Mouse (Mus musculus) forebrain, embryonic 16.5 days (tissue): ENCODE measurements around the gene Nsun2. TPM values are rescaled to one million over a fixed set of nuclear protein-coding genes. Genes with fewer than 3 reads are reported as not detected.

Experiments used
- ATAC-seq: fragments of 200-750 bp; cut with Nextera tagmentation; 2 replicates; pipeline ENCODE4 v1.8.0; 2017; ENCODE audit warnings: mild to moderate bottlenecking, moderate library complexity
- H3K27ac ChIP-seq: fragments of 300-500 bp; sonication (generic); 2 replicates; pipeline ENCODE4 v1.5.1; 2014; ENCODE audit warnings: low read length, control low read depth
- H3K27me3 ChIP-seq: fragments of 300-500 bp; sonication (generic); replicated peaks from 2 replicates; pipeline ENCODE4 v1.6.1; 2014; ENCODE audit warnings: low read length; ENCODE audit not compliant: control insufficient read depth, insufficient read depth
- H3K36me3 ChIP-seq: fragments of 300-500 bp; sonication (generic); 2 replicates; pipeline ENCODE4 v1.6.1; 2014; ENCODE audit not compliant: control insufficient read depth, insufficient read depth
- H3K4me1 ChIP-seq: fragments of 300-500 bp; sonication (generic); replicated peaks from 2 replicates; pipeline ENCODE4 v1.6.1; 2014; ENCODE audit warnings: low read length; ENCODE audit not compliant: control insufficient read depth, insufficient read depth
- H3K4me2 ChIP-seq: fragments of 300-500 bp; sonication (generic); 2 replicates; pipeline ENCODE4 v1.6.1; 2014; ENCODE audit warnings: mild to moderate bottlenecking, low read length, control low read depth
- H3K4me3 ChIP-seq: fragments of 300-500 bp; sonication (generic); replicated peaks from 2 replicates; pipeline ENCODE4 v1.5.1; 2014; ENCODE audit warnings: mild to moderate bottlenecking, low read length, control low read depth
- H3K9ac ChIP-seq: fragments of 300-500 bp; sonication (generic); replicated peaks from 2 replicates; pipeline ENCODE4 v1.6.1; 2014; ENCODE audit warnings: low read depth, low read length, control low read depth
- H3K9me3 ChIP-seq: fragments of 300-500 bp; sonication (generic); 2 replicates; pipeline ENCODE4 v1.6.1; 2016; ENCODE audit warnings: low read length; ENCODE audit not compliant: control insufficient read depth
- WGBS: fragments of 180-500 bp; shearing (Covaris S2); extraction: QIAGEN DNeasy Blood & Tissue Kit; methylation state at CpG from one replicate; pipeline ENCODE4 v1.1.7; 2014; 5-methylcytosine and 5-hydroxymethylcytosine counted together
- polyA plus RNA-seq: library from polyadenylated mRNA; unstranded; fragments of >200 nt; fragmentation: Nextera tagmentation; extraction: Ambion mirVana; gene quantifications from 2 replicates; pipeline ENCODE4 v1.2.1, GENCODE M21; 2015

Gene Nsun2
- polyA plus RNA-seq, 1 experiment from 2014 or later, result 90.8 TPM

DNA sequence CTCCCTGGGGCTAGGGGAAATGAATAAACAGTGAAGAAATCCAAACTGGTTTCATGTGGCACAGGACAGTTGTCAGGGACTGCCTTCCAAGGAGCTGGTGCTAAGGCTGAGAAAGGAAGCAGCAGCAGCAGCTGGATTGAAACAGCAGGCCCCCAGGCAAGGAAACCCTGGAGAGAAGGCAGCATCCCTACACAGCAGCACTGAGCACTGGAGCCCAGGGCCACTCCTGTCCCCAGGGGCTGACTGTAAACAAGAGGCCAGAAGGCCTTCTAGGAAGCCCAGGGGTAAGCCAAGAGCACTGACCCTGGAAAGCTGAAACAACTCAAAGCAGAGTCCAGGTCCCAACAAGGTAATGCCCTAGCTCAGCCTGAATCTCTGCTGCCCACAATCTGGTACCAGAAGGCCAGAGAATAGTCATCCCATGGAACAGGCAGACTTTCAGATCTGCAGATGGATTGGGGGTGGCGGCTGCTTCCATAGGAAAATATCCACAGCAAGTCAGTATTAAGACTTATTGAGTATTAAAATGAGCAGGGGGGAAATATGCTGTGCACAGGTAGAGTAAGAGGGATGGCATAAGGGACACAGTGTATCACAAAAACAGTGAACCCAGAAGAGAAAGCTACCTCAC is 11.3 kb upstream of the Nsun2 start:
- 96% methylated on average over 1 of the region's 1 CpGs for WGBS
- peaks cover 23% of the 10 kb centered on the region for H3K4me1 ChIP-seq
- H3K9ac ChIP-seq, result no peak overlapping the region
- no peaks in the 10 kb centered on the region for H3K9me3 ChIP-seq
- no peak for ATAC-seq
- no peaks in the 10 kb centered on the region for H3K27me3 ChIP-seq
- H3K4me3 ChIP-seq, result no peak overlapping the region
- H3K27ac ChIP-seq, result no peak overlapping the region
- no peaks in the 10 kb centered on the region for H3K36me3 ChIP-seq
- no peak overlapping the region for H3K4me2 ChIP-seq

DNA sequence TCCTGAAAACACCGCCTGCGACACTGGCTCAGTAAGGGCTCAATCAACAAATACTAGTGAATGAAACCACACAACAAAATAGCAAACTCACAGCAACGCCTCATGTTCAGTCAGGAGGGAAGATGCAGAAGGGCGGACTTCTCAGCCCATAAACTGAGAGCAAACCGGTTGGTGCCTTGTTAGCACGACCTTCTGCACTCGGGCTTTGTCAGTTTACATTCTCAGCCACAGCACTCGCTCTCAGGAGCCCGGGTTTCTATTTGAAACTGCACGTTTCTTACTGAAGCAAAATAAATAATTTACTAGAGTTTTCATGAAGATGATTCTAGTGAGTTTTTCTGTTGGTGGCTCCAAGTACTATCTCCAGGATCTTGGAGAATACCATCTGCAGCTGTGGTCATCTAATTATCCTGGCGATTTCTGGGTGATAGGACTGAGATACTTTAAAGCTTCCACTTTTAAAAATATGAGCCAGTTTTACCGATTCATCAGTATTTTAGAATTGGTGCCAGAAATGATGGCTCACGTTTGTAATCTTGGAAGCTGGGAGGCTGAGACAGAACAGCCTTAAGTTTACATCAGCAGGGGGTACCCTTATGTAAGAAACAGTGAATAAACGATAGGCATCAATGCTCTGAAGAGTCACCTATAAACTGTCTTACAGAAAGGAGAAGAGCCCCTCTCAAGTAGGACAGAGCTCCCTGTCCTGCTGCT is 9.9 kb upstream of the Nsun2 start:
- peaks cover 32% of the 10 kb centered on the region for H3K4me1 ChIP-seq
- H3K4me3 ChIP-seq, result no peak overlapping the region
- no peak overlapping the region for H3K9ac ChIP-seq
- no peaks in the 10 kb centered on the region for H3K36me3 ChIP-seq
- ATAC-seq, result no peak
- H3K9me3 ChIP-seq, result no peaks in the 10 kb centered on the region
- H3K27ac ChIP-seq, result no peak overlapping the region
- H3K27me3 ChIP-seq, result no peaks in the 10 kb centered on the region
- no peak overlapping the region for H3K4me2 ChIP-seq
- 61% methylated on average over 14 of the region's 14 CpGs for WGBS

DNA sequence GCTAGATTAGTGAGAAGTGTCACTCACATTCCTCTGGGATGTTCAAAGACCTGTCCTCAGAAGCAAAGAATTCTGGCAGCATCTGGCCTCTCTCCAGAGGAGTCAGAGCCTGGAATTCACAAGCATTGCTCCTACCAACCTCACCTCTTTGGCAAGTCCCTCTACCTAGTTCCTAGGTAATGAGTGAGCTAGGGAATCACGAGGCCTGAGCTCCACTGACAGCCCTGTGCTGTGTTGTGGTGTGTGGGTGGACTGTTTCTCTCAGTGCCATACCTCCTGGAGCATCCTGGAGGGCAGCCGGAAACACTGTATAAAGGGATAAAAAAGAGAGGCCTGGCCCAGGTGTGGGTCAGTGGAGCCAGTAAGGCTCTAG is 9.4 kb upstream of the Nsun2 start:
- H3K9me3 ChIP-seq, result no peaks in the 10 kb centered on the region
- H3K27ac ChIP-seq, result no peak overlapping the region
- peaks cover 36% of the 10 kb centered on the region for H3K4me1 ChIP-seq
- no peak overlapping the region for H3K4me2 ChIP-seq
- WGBS, result 67% methylated on average over 2 of the region's 2 CpGs
- no peak overlapping the region for H3K9ac ChIP-seq
- ATAC-seq, result no peak
- H3K36me3 ChIP-seq, result peaks cover under 1% of the 10 kb centered on the region; the same call in 1 of the 2 replicates
- H3K27me3 ChIP-seq, result no peaks in the 10 kb centered on the region
- no peak overlapping the region for H3K4me3 ChIP-seq

DNA sequence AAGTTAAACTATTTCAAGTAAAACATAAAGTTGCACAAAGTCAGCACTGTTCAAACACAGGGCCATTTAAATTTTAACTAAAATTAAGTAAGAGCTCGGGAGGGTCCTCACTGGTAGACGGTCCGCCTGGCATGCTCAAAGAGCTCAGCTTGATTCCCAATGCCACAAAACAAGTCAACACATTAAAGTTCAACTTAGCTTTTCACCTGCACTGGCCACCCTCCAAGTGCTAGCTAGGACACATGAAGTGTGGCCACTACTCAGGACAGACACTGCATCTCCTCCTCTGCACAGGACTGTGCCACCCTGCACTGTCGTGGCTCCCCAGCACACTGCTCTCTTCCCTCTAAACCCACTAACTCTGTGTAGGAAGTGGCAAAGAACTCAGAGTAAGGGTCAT is 7.7 kb upstream of the Nsun2 start:
- Histone ChIP-seq H3K4me1 (peaks cover 47% of the 10 kb centered on the region), H3K27ac (no peak overlapping the region), H3K4me3 (no peak overlapping the region), H3K4me2 (no peak overlapping the region), H3K9ac (no peak overlapping the region), H3K27me3 (no peaks in the 10 kb centered on the region), H3K9me3 (no peaks in the 10 kb centered on the region), H3K36me3 (peaks cover 2% of the 10 kb centered on the region; the same call in 1 of the 2 replicates)
- ATAC-seq, result no peak
- 56% methylated on average over 4 of the region's 4 CpGs for WGBS

DNA sequence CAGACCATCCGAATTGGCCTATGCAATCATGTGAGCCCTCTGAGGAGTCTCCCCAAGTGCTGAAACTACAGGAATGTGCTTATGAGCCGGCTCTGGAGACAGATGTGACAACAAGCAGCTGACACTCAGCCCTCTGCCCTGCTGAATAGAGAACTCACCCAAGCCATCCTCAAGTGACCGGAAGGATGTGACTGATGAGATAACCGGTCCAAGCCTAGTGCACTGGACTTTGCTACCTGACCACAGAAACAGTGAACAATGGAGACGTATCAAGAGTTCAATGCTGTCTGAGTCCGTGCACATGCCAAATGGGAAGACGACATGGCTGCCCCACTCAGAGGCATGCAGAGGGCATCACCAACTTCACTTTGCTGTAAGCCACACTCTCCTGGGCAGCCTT is 5.0 kb upstream of the Nsun2 start:
- Histone ChIP-seq H3K9ac (no peak overlapping the region), H3K9me3 (no peaks in the 10 kb centered on the region), H3K36me3 (peaks cover 2% of the 10 kb centered on the region; the same call in 1 of the 2 replicates), H3K27ac (no peak overlapping the region), H3K4me1 (peaks cover 65% of the 10 kb centered on the region), H3K27me3 (no peaks in the 10 kb centered on the region), H3K4me3 (no peak overlapping the region), H3K4me2 (no peak overlapping the region)
- 84% methylated on average over 7 of the region's 7 CpGs for WGBS
- ATAC-seq, result no peak

DNA sequence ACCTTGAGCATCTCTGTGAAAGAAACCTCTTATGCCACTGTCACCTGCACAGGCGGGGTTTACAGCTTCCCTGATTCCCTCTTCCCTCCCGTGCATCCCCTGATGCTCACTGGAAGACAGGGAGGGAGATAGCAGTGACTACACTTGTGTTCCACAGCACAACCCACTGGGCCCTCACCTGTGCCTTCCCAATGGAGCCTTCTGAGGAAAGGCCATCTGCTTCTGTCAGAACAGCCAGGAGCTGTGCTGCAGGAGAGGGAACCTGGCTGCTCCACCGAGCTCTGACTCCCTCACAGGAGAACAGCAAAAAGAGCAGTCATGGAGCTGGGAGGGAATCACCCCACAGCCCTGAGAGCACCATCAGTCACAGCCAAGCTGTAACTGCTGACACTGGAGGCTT is 3.4 kb upstream of the Nsun2 start:
- ATAC-seq, result no peak
- no peak overlapping the region for H3K4me2 ChIP-seq
- no peak overlapping the region for H3K27ac ChIP-seq
- H3K36me3 ChIP-seq, result peaks cover 2% of the 10 kb centered on the region; the same call in 1 of the 2 replicates
- H3K9me3 ChIP-seq, result no peaks in the 10 kb centered on the region
- no peaks in the 10 kb centered on the region for H3K27me3 ChIP-seq
- H3K4me1 ChIP-seq, result peaks cover 55% of the 10 kb centered on the region
- no peak overlapping the region for H3K4me3 ChIP-seq
- WGBS, result 80% methylated on average over 3 of the region's 3 CpGs
- H3K9ac ChIP-seq, result no peak overlapping the region

DNA sequence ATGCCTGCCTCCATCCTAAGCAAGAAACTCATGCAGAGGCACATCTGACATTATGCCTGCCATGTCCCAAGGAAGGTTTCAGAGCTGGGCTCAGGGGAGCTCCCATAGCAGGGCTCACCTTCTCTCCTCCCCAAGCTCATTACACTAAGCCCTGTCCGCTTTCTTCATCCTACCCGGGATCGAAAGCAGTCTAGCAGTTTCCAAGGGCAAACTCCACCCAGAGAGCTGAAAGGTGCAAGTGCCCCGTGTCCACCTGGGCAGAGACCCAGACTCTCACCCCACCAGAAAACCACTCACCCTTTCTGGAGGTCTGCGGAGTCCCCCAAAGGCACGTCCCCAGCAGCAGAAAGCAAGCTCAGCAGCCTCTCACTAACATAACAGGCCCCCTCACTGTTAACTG is 2.6 kb upstream of the Nsun2 start:
- WGBS, result 75% methylated on average over 6 of the region's 6 CpGs
- H3K4me1 ChIP-seq, result peaks cover 59% of the 10 kb centered on the region
- H3K9me3 ChIP-seq, result no peaks in the 10 kb centered on the region
- H3K4me2 ChIP-seq, result peak overlapping the region; percentile 83
- H3K4me3 ChIP-seq, result no peak overlapping the region; the same call in 1 of the 2 replicates
- no peak overlapping the region for H3K27ac ChIP-seq
- H3K9ac ChIP-seq, result peak overlapping the region; percentile 22; the same call in 1 of the 2 replicates
- no peaks in the 10 kb centered on the region for H3K27me3 ChIP-seq
- peaks cover 2% of the 10 kb centered on the region; the same call in 1 of the 2 replicates for H3K36me3 ChIP-seq
- no peak for ATAC-seq

DNA sequence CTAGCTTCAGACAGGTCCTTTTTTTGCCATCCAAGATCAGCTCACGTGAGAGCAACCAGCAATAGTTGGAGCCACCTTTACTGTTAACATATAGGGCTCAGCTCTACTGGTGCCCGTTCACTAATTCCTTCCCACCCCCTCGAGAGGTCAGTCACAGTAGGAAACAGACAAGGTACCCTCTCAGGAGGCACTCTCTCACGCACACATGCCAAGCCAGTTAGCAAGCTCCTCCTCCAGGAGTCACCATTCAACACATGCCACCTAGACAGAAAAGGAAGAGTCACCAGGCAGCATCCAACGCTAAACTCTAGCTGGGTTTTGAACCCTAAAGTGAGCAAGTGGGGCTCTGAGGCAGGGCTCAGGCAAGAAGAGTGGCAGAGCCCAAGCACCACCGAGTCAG is 2.1 kb upstream of the Nsun2 start:
- Histone ChIP-seq H3K4me2 (peak overlapping the region; percentile 83), H3K4me3 (peak overlapping the region; percentile 81), H3K9ac (peak overlapping the region; percentile 22), H3K27ac (no peak overlapping the region), H3K36me3 (peaks cover 2% of the 10 kb centered on the region; the same call in 1 of the 2 replicates), H3K9me3 (no peaks in the 10 kb centered on the region), H3K27me3 (no peaks in the 10 kb centered on the region), H3K4me1 (peaks cover 57% of the 10 kb centered on the region)
- 40% methylated on average over 6 of the region's 6 CpGs for WGBS
- no peak for ATAC-seq

DNA sequence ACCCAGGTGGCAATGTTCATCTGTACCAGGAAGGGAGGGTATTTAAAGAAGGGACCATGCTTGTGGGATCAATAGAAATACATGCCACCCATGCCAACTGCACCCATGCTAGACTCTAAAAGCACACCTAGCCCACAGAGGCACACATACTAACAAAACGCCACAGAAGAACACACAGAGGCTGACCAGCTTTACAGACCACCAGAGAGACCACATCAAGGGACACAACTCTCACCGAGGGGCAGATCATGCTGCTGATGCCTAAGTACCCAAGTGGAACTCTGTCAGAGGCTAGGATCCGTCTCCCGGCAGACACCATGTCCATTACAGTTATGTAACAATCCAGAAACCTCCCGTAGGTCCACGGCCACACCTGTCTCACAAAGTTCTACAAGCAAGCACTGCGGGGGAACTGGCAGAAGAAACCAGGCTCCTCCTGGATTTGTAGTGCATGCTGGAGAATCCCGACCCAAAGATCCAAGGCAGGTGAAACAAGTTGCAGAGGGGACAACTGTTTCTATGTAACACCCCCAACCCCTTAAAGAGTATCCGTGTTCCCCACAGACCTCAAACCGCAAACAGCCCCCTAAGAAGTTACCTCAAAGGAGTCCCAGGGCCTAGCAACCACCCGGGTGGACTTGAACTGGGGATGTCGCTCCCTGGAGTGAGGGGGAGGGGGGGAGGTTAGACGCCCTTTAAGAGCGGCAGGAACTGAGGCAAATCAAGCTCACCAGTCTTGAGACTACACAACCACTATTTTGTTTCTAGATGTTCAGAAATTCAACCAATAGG is 1.2 kb upstream of the Nsun2 start:
- Histone ChIP-seq H3K4me1 (peaks cover 54% of the 10 kb centered on the region), H3K9ac (peak overlapping the region; percentile 82), H3K36me3 (peaks cover 2% of the 10 kb centered on the region; the same call in 1 of the 2 replicates), H3K9me3 (no peaks in the 10 kb centered on the region), H3K27ac (no peak overlapping the region), H3K4me3 (peak overlapping the region; percentile 81), H3K4me2 (peak overlapping the region; percentile 83), H3K27me3 (no peaks in the 10 kb centered on the region)
- no peak for ATAC-seq
- WGBS, result 18% methylated on average over 14 of the region's 14 CpGs
